8 mouse cellular contexts compared by ENCODE assay signal in the genomic region with DNA sequence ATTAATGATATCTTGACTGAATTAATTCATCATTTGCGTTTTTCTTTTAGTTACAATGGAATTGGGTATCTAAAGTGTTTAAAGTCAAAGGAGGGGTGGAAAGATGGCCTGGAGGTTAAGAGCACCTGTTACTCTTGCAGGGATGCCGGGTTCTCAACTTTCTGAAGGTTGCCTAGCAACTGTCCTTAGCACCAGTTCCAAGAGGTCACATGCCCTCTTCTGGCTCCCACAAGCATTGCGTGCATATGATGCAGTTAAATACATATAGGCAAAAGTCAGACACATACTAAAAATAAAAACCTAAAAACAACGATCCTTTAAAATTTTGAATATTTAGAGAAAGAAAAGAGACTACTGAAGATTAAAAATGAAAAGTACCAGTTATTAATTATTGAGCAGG. TPM values are rescaled to one million over a fixed set of nuclear protein-coding genes. Genes with fewer than 3 reads are reported as not detected.
A peak's percentile ranks its signal among the peaks of the same experiment; 100 is the strongest.
DNase-seq lines count a peak whose midpoint lies in the region; ATAC-seq and TF ChIP-seq lines count a peak whose summit lies in the region.

No protein-coding gene starts in this region.

- DNase-seq in adrenal gland, adult 2 months: peak; percentile 25
- no peak for DNase-seq in adrenal gland, postnatal 25 days
- DNase-seq in neural tube, embryonic 10.5 days (ENCODE audit: extremely low spot score, low spot score): peak; percentile 34
- peak; percentile 67 for DNase-seq in midbrain, postnatal 0 days (ENCODE audit: low spot score)
- DNase-seq in layer of hippocampus, adult 18-20 months (ENCODE audit: low spot score in 2 of 2): no peak
- no peak for DNase-seq in layer of hippocampus, adult 8-10 months (ENCODE audit: low spot score in 2 of 2)

- peaks cover 21% of the 10 kb centered on the region for H3K4me1 ChIP-seq in neural tube, embryonic 15.5 days
- peaks cover 13% of the 10 kb centered on the region for H3K4me1 ChIP-seq in kidney, embryonic 16.5 days (ENCODE audit: insufficient read depth, low read length)
- peaks cover 4% of the 10 kb centered on the region; the same call in 1 of the 2 replicates for H3K4me1 ChIP-seq in midbrain, postnatal 0 days (ENCODE audit: insufficient read depth, low read length)

- no peaks in the 10 kb centered on the region for H3K27me3 ChIP-seq in neural tube, embryonic 15.5 days (replicated peaks)
- H3K27me3 ChIP-seq in kidney, embryonic 16.5 days (ENCODE audit: insufficient read depth, low read length): no peaks in the 10 kb centered on the region
- no peaks in the 10 kb centered on the region for H3K27me3 ChIP-seq in midbrain, postnatal 0 days (ENCODE audit: insufficient read depth, low read length)

- H3K4me2 ChIP-seq in neural tube, embryonic 15.5 days: no peak overlapping the region
- H3K4me2 ChIP-seq in kidney, embryonic 16.5 days (replicated peaks; ENCODE audit: low read depth, low read length): no peak overlapping the region
- no peak overlapping the region for H3K4me2 ChIP-seq in midbrain, postnatal 0 days (ENCODE audit: low read depth, low read length, poor library complexity, severe bottlenecking)

- H3K27ac ChIP-seq in neural tube, embryonic 15.5 days (replicated peaks): no peak overlapping the region
- H3K27ac ChIP-seq in kidney, embryonic 16.5 days (ENCODE audit: low read length): no peak overlapping the region
- no peak overlapping the region for H3K27ac ChIP-seq in midbrain, postnatal 0 days (ENCODE audit: low read depth, low read length)

- H3K9ac ChIP-seq in neural tube, embryonic 15.5 days (replicated peaks): no peak overlapping the region
- H3K9ac ChIP-seq in kidney, embryonic 16.5 days (replicated peaks; ENCODE audit: low read length): no peak overlapping the region
- no peak overlapping the region for H3K9ac ChIP-seq in midbrain, postnatal 0 days (replicated peaks; ENCODE audit: low read length, poor library complexity, severe bottlenecking)

- ATAC-seq in neural tube, embryonic 15.5 days (ENCODE audit: low FRiP score): no peak
- peak; percentile 63; the same call in 1 of the 2 replicates for ATAC-seq in kidney, embryonic 16.5 days (ENCODE audit: low FRiP score, low TSS enrichment)
- ATAC-seq in midbrain, postnatal 0 days (ENCODE audit: low FRiP score): no peak

- no peak overlapping the region for H3K4me3 ChIP-seq in neural tube, embryonic 15.5 days (replicated peaks)
- no peak overlapping the region for H3K4me3 ChIP-seq in kidney, embryonic 16.5 days (ENCODE audit: low read length)
- H3K4me3 ChIP-seq in midbrain, postnatal 0 days (ENCODE audit: low read depth, low read length): no peak overlapping the region

- 47% methylated on average over 4 of the region's 4 CpGs for WGBS in neural tube, embryonic 15.5 days
- 51% methylated on average over 4 of the region's 4 CpGs for WGBS in kidney, embryonic 16.5 days
- 48% methylated on average over 4 of the region's 4 CpGs for WGBS in midbrain, postnatal 0 days

- H3K9me3 ChIP-seq in neural tube, embryonic 15.5 days (replicated peaks): no peaks in the 10 kb centered on the region
- H3K9me3 ChIP-seq in kidney, embryonic 16.5 days (ENCODE audit: low read length): no peaks in the 10 kb centered on the region
- no peaks in the 10 kb centered on the region for H3K9me3 ChIP-seq in midbrain, postnatal 0 days (ENCODE audit: low read length)

- 0 out of 2 replicates have a peak, but pooled peaks cover 3% of the 10 kb centered on the region for H3K36me3 ChIP-seq in neural tube, embryonic 15.5 days
- H3K36me3 ChIP-seq in kidney, embryonic 16.5 days (ENCODE audit: insufficient read depth, low read length): peaks cover 10% of the 10 kb centered on the region; the same call in 1 of the 2 replicates
- peaks cover 7% of the 10 kb centered on the region for H3K36me3 ChIP-seq in midbrain, postnatal 0 days (ENCODE audit: insufficient read depth, low read length)

- TF ChIP-seq CTCF in midbrain, postnatal 0 days (IDR thresholded peaks at IDR 0.05): peak; percentile 76

RNA-seq across cellular contexts. Expression of a gene that starts 10.2 kb away (rescaled TPM):
- total RNA-seq in adrenal gland, adult 2 months (2021): 10 to 100 TPM; 74.8 to 78.0 TPM
- polyA plus RNA-seq in adrenal gland, adult 2 months (2012; rRNA removed): 23.5 and 54.9 TPM in 2 replicates
- 70.2 and 79.2 TPM in 2 replicates for total RNA-seq in adrenal gland, postnatal 25 days (2021)
- polyA plus RNA-seq in neural tube, embryonic 15.5 days (2015; fragmentation: Nextera tagmentation; extraction: Ambion mirVana): 74.3 and 90.5 TPM in 2 replicates
- 25.4 and 36.1 TPM in 2 replicates for polyA plus RNA-seq in kidney, embryonic 16.5 days (2015; fragmentation: Nextera tagmentation; extraction: Ambion mirVana)
- 103 and 124 TPM in 2 replicates for total RNA-seq in midbrain, postnatal 0 days (2014; rRNA removed)
- 69.1 and 85.7 TPM in 2 replicates for polyA plus RNA-seq in midbrain, postnatal 0 days (2015; fragmentation: Nextera tagmentation; extraction: Ambion mirVana)
- 100 to 1,000 TPM; 101 to 103 TPM for total RNA-seq in layer of hippocampus, adult 18-20 months (2021)
- 10 to 100 TPM; 84.1 to 98.1 (median 93.1) TPM for total RNA-seq in layer of hippocampus, adult 8-10 months (2022)

RNA-seq across cellular contexts. Expression of a gene that starts 53.8 kb away (rescaled TPM):
- 10 to 100 TPM; 55.7 to 58.1 TPM for total RNA-seq in adrenal gland, adult 2 months (2021)
- polyA plus RNA-seq in adrenal gland, adult 2 months (2012; rRNA removed): 5.3 and 8.2 TPM in 2 replicates
- 67.7 and 70.0 TPM in 2 replicates for total RNA-seq in adrenal gland, postnatal 25 days (2021)
- polyA plus RNA-seq in neural tube, embryonic 15.5 days (2015; fragmentation: Nextera tagmentation; extraction: Ambion mirVana): 70.9 and 75.0 TPM in 2 replicates
- 90.7 and 91.0 TPM in 2 replicates for polyA plus RNA-seq in kidney, embryonic 16.5 days (2015; fragmentation: Nextera tagmentation; extraction: Ambion mirVana)
- total RNA-seq in midbrain, postnatal 0 days (2014; rRNA removed): 57.2 and 76.1 TPM in 2 replicates
- polyA plus RNA-seq in midbrain, postnatal 0 days (2015; fragmentation: Nextera tagmentation; extraction: Ambion mirVana): 61.3 and 65.0 TPM in 2 replicates
- 10 to 100 TPM; 48.0 to 49.8 TPM for total RNA-seq in layer of hippocampus, adult 18-20 months (2021)
- 10 to 100 TPM; 53.1 to 61.6 (median 58.3) TPM for total RNA-seq in layer of hippocampus, adult 8-10 months (2022)

RNA-seq across cellular contexts. Expression of a gene that starts 53.8 kb away (rescaled TPM):
- 10 to 100 TPM; 35.8 to 36.5 TPM for total RNA-seq in adrenal gland, adult 2 months (2021)
- 3.3 and 3.9 TPM in 2 replicates for polyA plus RNA-seq in adrenal gland, adult 2 months (2012; rRNA removed)
- 39.6 and 46.2 TPM in 2 replicates for total RNA-seq in adrenal gland, postnatal 25 days (2021)
- 51.0 and 55.4 TPM in 2 replicates for polyA plus RNA-seq in neural tube, embryonic 15.5 days (2015; fragmentation: Nextera tagmentation; extraction: Ambion mirVana)
- polyA plus RNA-seq in kidney, embryonic 16.5 days (2015; fragmentation: Nextera tagmentation; extraction: Ambion mirVana): 74.3 and 75.2 TPM in 2 replicates
- 24.1 and 26.7 TPM in 2 replicates for total RNA-seq in midbrain, postnatal 0 days (2014; rRNA removed)
- polyA plus RNA-seq in midbrain, postnatal 0 days (2015; fragmentation: Nextera tagmentation; extraction: Ambion mirVana): 43.0 and 44.9 TPM in 2 replicates
- 10 to 100 TPM; 26.5 to 27.6 TPM for total RNA-seq in layer of hippocampus, adult 18-20 months (2021)
- 10 to 100 TPM; 22.2 to 35.8 (median 28.1) TPM for total RNA-seq in layer of hippocampus, adult 8-10 months (2022)

Comparison
In these comparisons a context has a peak if more than half of its experiments do, and no peak if none do; other contexts are left out.
1. DNase-seq: peak in adrenal gland, adult 2 months (single experiment), neural tube, embryonic 10.5 days (single experiment) and midbrain, postnatal 0 days (single experiment); none in adrenal gland, postnatal 25 days (single experiment), layer of hippocampus, adult 18-20 months (0 of 2) and layer of hippocampus, adult 8-10 months (0 of 2).